Mouse (Mus musculus) ES-Bruce4 (cell line): ENCODE data around the gene Adamts9. TPM values are rescaled to one million over a fixed set of nuclear protein-coding genes. Genes with fewer than 3 reads are reported as not detected.

Experiments used
- H3K27ac ChIP-seq: 2 replicates; pipeline ENCODE4 v1.5.1; 2012; ENCODE audit warnings: low read length, inconsistent platforms; ENCODE audit not compliant: insufficient read depth
- H3K27me3 ChIP-seq: 2 replicates; pipeline ENCODE4 v1.6.1; 2012; ENCODE audit warnings: mild to moderate bottlenecking, low read length, inconsistent platforms; ENCODE audit not compliant: control insufficient read depth, poor library complexity, insufficient read depth, severe bottlenecking
- H3K36me3 ChIP-seq: 2 replicates; pipeline ENCODE4 v1.6.1; 2012; ENCODE audit warnings: inconsistent platforms, mild to moderate bottlenecking, low read length, moderate library complexity; ENCODE audit not compliant: control insufficient read depth, poor library complexity, insufficient read depth, severe bottlenecking
- H3K4me1 ChIP-seq: one replicate; pipeline ENCODE4 v1.8.1; 2011; ENCODE audit warnings: low read length; ENCODE audit not compliant: control insufficient read depth, insufficient read depth
- H3K4me3 ChIP-seq: 2 replicates; pipeline ENCODE4 v1.5.1; 2011; ENCODE audit warnings: low read depth, mild to moderate bottlenecking, low read length
- H3K9ac ChIP-seq: 2 replicates; pipeline ENCODE4 v1.6.1; 2012; ENCODE audit warnings: low read depth, mild to moderate bottlenecking, inconsistent platforms; ENCODE audit not compliant: poor library complexity, severe bottlenecking
- H3K9me3 ChIP-seq: replicated peaks from 2 replicates; pipeline ENCODE4 v1.6.1; 2012; ENCODE audit warnings: mild to moderate bottlenecking, low read length, inconsistent platforms; ENCODE audit not compliant: control insufficient read depth, poor library complexity, insufficient read depth, severe bottlenecking
- CTCF ChIP-seq: IDR thresholded peaks from one replicate; pipeline ENCODE4 v1.8.1; 2011; ENCODE audit warnings: low read depth, low read length
- EP300 ChIP-seq: IDR thresholded peaks from 2 replicates; pipeline ENCODE4 v1.6.1; 2011; ENCODE audit warnings: low read depth, low read length; ENCODE audit not compliant: insufficient read depth
- POLR2A ChIP-seq: IDR thresholded peaks from one replicate; pipeline ENCODE4 v1.8.1; 2011; ENCODE audit warnings: low read length; ENCODE audit not compliant: insufficient read depth
- polyA plus RNA-seq: library from polyadenylated mRNA; stranded (reverse); fragments of >200 nt; gene quantifications from 2 replicates; pipeline ENCODE4 v1.2.4, GENCODE M21; 2011; ENCODE audit warnings: low read depth; ENCODE audit not compliant: missing spikeins, insufficient read depth, insufficient read length

The Adamts9 gene
- polyA plus RNA-seq, 1 experiment = 8.9 TPM

DNA sequence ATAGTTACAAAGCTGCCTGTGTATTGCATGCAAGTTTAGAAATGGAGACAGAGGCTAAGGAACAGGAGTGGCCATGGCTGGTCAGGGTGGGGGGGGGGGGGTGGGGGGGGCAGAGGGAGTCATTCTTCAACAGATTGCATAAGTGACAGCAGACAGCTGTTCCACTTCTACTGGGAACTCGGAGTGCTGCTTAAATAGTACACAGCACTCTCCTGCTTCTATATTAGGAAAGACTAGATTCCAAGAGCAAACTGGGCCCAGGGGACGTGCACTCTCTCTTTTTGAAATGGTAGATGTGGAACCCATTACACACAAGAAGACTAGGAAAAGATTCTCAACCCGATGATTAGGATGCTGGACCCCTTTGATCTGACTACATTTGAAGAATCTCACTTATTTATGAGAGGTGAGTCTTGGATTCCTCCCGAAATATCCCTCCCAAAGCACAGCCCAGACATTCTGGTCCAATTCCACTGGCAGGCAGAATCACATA lies 74.2 kb downstream of the Adamts9 start, which contains the start of gene Gm15737:
Gene Gm15737 (plus strand): TSS at position 269 of the 493 bp plus-strand sequence.
- Histone ChIP-seq H3K4me3 (peak within 1 kb of the TSS; percentile 51), H3K9me3 (no peaks in the 10 kb centered on the region), H3K27me3 (no peaks in the 10 kb centered on the region), H3K4me1 (no peaks in the 10 kb centered on the region), H3K27ac (no peak within 1 kb of the TSS), H3K36me3 (no peaks in the 10 kb centered on the region), H3K9ac (no peak within 1 kb of the TSS)
- TF ChIP-seq EP300 = no peak
- TF ChIP-seq POLR2A = no peak
- TF ChIP-seq CTCF = no peak

DNA sequence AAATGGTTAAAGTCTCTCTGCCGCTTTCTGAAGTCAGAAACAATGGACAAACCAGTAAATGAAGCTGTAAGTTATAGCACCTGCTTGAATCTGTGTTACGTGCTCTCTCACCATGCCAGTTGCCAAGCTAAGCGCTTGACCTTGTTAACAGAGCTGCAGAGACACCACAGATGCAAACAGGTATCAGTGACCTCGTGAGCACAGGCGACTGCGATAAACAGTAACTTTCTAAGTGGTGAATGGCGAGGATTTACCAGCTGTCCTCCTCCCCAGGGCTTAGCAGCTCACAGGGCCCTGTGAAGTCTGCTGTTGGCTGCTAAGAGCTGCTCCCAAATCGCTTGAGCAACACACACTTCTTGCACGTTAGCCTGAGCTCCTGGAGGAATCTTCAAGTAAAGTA lies 80.7 kb downstream of the Adamts9 start:
- Histone ChIP-seq H3K27ac (no peak overlapping the region), H3K27me3 (no peaks in the 10 kb centered on the region), H3K9me3 (no peaks in the 10 kb centered on the region), H3K4me3 (no peak overlapping the region), H3K36me3 (no peaks in the 10 kb centered on the region), H3K9ac (no peak overlapping the region), H3K4me1 (no peaks in the 10 kb centered on the region)
- no peak for TF ChIP-seq POLR2A
- no peak for TF ChIP-seq CTCF
- no peak for TF ChIP-seq EP300

DNA sequence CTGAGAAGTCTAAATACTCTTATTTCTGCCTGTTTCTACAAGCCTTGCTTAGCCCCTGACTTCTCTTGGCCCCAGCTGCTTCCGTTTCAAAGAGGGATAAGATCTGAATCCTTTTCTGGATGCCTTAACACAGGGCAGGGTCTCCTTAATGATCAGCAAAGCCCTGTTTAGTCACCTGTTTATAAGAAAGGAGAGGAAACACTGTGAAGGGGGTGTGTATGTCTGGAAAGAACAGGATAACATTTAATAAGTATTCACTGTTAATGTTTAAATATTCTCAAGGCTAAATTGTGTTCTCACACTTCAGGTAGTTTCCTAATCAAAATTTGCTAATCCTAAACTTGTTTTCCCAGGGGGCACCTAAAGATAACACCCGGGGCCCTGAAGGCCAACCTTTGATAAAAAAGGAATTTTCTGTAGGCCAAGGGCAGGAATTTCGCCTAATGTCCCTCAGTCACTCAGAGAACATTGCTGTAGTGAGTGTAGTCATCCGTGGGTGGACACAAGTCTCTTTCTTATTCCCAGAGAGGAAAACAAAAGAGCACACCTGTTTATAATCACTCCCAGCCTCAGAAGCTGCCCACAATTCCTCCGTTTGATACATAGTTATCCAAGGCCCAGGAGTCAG lies 82.9 kb downstream of the Adamts9 start:
- H3K9me3 ChIP-seq = no peaks in the 10 kb centered on the region
- H3K4me1 ChIP-seq = no peaks in the 10 kb centered on the region
- no peak overlapping the region for H3K27ac ChIP-seq
- H3K27me3 ChIP-seq = no peaks in the 10 kb centered on the region
- no peak overlapping the region for H3K9ac ChIP-seq
- H3K4me3 ChIP-seq = no peak overlapping the region
- no peaks in the 10 kb centered on the region for H3K36me3 ChIP-seq
- no peak for TF ChIP-seq EP300
- TF ChIP-seq CTCF = no peak
- TF ChIP-seq POLR2A = no peak

DNA sequence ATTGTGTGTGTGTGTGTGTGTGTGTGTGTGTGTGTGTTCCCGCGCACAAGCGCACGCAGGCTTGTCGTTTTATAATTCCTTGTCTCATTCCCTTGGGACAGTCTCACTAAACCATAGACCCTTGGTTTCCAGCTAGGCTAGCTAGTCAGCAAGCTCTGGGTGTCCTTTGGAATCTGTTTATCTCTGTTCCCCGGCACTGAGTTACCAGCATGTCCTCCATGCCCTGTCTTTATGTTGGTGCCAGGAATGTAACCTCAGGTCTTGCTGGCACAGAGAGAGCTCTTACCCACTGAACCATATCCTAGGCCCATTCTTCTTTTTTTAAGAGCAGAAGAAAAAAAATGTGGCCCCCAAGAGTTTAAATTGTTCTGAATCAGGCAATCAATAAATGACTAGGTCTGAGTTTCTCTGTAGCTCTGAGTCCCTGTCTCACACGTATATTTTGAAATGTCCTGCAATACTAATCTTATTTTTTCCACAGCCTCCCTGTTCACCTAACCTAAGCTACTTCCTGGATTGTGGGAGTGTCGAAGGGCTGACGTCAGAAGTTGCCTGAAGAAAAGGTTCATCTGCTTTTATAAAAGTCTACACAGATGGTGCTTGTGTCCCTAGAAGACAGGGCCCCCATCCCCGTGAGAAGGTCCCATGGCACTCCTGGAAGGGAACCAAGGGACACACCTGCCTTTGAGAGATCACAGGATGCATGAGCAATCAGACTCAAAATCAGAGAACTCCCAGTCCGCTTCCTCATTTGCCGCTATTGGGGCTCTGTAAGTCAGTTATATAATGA lies 84.4 kb downstream of the Adamts9 start:
- no peak overlapping the region for H3K27ac ChIP-seq
- no peaks in the 10 kb centered on the region for H3K9me3 ChIP-seq
- no peaks in the 10 kb centered on the region for H3K36me3 ChIP-seq

DNA sequence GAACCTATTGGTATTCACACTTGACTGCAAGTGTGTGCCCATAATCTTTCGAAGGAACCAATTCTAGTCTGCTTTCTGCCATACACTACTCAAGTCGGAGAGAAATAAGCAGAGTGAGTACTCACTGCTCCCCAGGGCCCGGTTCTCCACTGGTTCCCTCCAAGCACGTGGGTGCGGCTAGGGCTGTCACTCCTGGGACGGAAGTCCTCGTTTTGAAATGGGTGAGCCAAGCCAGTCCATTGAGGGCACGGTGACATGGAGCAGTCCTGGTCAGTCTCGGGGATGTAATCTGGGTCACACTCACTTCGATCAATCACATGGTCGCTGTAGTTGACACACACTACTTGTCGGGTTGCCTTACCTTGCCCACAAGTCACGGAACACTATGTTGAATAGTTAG lies 85.5 kb downstream of the Adamts9 start:
- Histone ChIP-seq H3K27me3 (no peaks in the 10 kb centered on the region), H3K9me3 (no peaks in the 10 kb centered on the region), H3K36me3 (no peaks in the 10 kb centered on the region), H3K4me1 (no peaks in the 10 kb centered on the region), H3K4me3 (no peak overlapping the region), H3K27ac (no peak overlapping the region), H3K9ac (no peak overlapping the region)
- TF ChIP-seq CTCF = no peak
- no peak for TF ChIP-seq EP300
- TF ChIP-seq POLR2A = no peak

More for the DNA sequence above, 84.4 kb downstream of the Adamts9 start:
- H3K27me3 ChIP-seq = no peaks in the 10 kb centered on the region
- H3K4me1 ChIP-seq = no peaks in the 10 kb centered on the region
- no peak overlapping the region for H3K4me3 ChIP-seq
- TF ChIP-seq CTCF (no peak), POLR2A (no peak), EP300 (no peak)
- no peak overlapping the region for H3K9ac ChIP-seq

DNA sequence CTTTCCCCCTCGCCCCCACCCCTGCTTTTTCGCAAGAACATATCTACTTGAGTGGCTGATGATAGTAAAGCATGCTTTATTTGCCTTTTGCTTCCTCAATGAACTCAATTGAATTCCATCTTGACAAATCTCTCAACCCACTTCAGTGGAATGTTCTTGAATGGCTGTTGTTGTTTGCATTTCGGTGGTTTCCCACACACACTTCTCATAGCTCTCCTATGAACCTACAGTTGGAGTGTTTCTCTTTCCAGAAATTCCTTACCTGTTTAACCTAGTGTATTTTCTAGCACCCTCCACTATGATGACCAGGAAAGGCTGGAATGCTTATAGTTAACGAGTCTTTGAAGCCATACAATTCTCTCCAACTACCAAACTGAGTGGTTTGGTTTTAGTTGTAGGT lies 88.4 kb downstream of the Adamts9 start:
- no peak overlapping the region for H3K4me3 ChIP-seq
- H3K9ac ChIP-seq = no peak overlapping the region
- no peaks in the 10 kb centered on the region for H3K4me1 ChIP-seq
- H3K9me3 ChIP-seq = no peaks in the 10 kb centered on the region
- no peaks in the 10 kb centered on the region for H3K27me3 ChIP-seq
- H3K27ac ChIP-seq = no peak overlapping the region
- no peaks in the 10 kb centered on the region for H3K36me3 ChIP-seq
- TF ChIP-seq CTCF (no peak), EP300 (no peak), POLR2A (no peak)
